Mouse (Mus musculus): ENCODE measurements around the gene Lrrc1.

Lrrc1 gene

GRCm38 (mm10) chr9:77543351-77544321 lies 1.0 kb downstream of the Lrrc1 start:
- peak; percentile 42 for DNase-seq (ENCODE audit: low read depth, low spot score)

- no peak for DNase-seq (ENCODE audit: low read depth, low spot score)
Measured at GRCm38 (mm10) chr9:77541556-77541955, 3.1 kb downstream of the Lrrc1 start.

- no peak for DNase-seq (ENCODE audit: low read depth, low spot score)
Measured at GRCm38 (mm10) chr9:77539232-77539631, 5.4 kb downstream of the Lrrc1 start.

- no peak for DNase-seq (ENCODE audit: low read depth, low spot score)
Measured at GRCm38 (mm10) chr9:77537357-77537756, 7.3 kb downstream of the Lrrc1 start.

GRCm38 (mm10) chr9:77536832-77537231 lies 7.8 kb downstream of the Lrrc1 start:
- no peak for DNase-seq (ENCODE audit: low read depth, low spot score)

GRCm38 (mm10) chr9:77536286-77536685 lies 8.4 kb downstream of the Lrrc1 start:
- no peak for DNase-seq (ENCODE audit: low read depth, low spot score)

GRCm38 (mm10) chr9:77535021-77535744 lies 9.5 kb downstream of the Lrrc1 start:
- DNase-seq (ENCODE audit: low read depth, low spot score) = no peak

- DNase-seq (ENCODE audit: low read depth, low spot score) = no peak
Measured at GRCm38 (mm10) chr9:77528379-77529041, 16.2 kb downstream of the Lrrc1 start.

- DNase-seq (ENCODE audit: low read depth, low spot score) = no peak
Measured at GRCm38 (mm10) chr9:77527170-77527569, 17.5 kb downstream of the Lrrc1 start.

GRCm38 (mm10) chr9:77526715-77527114 lies 18.0 kb downstream of the Lrrc1 start:
- no peak for DNase-seq (ENCODE audit: low read depth, low spot score)

GRCm38 (mm10) chr9:77525595-77526295 lies 18.9 kb downstream of the Lrrc1 start:
- no peak for DNase-seq (ENCODE audit: low read depth, low spot score)

- no peak for DNase-seq (ENCODE audit: low read depth, low spot score)
Measured at GRCm38 (mm10) chr9:77523793-77524192, 20.9 kb downstream of the Lrrc1 start.

- no peak for DNase-seq (ENCODE audit: low read depth, low spot score)
Measured at GRCm38 (mm10) chr9:77522476-77522875, 22.2 kb downstream of the Lrrc1 start.

- no peak for DNase-seq (ENCODE audit: low read depth, low spot score)
Measured at GRCm38 (mm10) chr9:77519198-77519597, 25.5 kb downstream of the Lrrc1 start.

- no peak for DNase-seq (ENCODE audit: low read depth, low spot score)
Measured at GRCm38 (mm10) chr9:77516782-77517364, 27.8 kb downstream of the Lrrc1 start.

- DNase-seq (ENCODE audit: low read depth, low spot score) = no peak
Measured at GRCm38 (mm10) chr9:77513892-77514291, 30.8 kb downstream of the Lrrc1 start.

GRCm38 (mm10) chr9:77512220-77512619 lies 32.5 kb downstream of the Lrrc1 start:
- DNase-seq (ENCODE audit: low read depth, low spot score) = no peak

GRCm38 (mm10) chr9:77510574-77510973 lies 34.1 kb downstream of the Lrrc1 start:
- no peak for DNase-seq (ENCODE audit: low read depth, low spot score)

- no peak for DNase-seq (ENCODE audit: low read depth, low spot score)
Measured at GRCm38 (mm10) chr9:77507743-77508394, 36.8 kb downstream of the Lrrc1 start.

All from WW6 (cell line).